Mouse (Mus musculus): ENCODE measurements around the gene Gm49337. TPM values are rescaled to one million over a fixed set of nuclear protein-coding genes. Genes with fewer than 3 reads are reported as not detected.
"Not testable (repeated sequence)": the region's sequence is repeated elsewhere in the genome, so short reads cannot be mapped to it uniquely, and the experiment has no call there.

Gene Gm49337
- polyA plus RNA-seq, 1 experiment from 2014 or later, result not detected

DNA sequence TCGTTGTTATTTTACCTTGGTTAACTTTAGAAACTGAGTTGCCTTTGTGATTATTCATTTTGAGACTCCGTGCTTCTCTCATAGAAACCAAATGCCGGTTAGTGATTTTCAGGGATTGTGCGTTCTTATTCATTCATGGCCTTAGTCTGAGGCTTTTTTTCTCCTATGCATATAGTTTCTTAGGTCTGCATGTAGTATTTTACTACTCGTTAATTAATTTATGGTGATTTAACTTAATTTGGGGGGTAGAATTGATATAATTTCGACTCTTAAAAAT is 49.6 kb downstream of the Gm49337 start:
- Histone ChIP-seq H3K4me1 (ENCODE audit: control insufficient read depth, insufficient read depth, low read length) (peaks cover 17% of the 10 kb centered on the region), H3K9ac (replicated peaks; ENCODE audit: low read length) (peak overlapping the region; percentile 93), H3K9me3 (ENCODE audit: control insufficient read depth, low read length) (no peaks in the 10 kb centered on the region), H3K27ac (replicated peaks; ENCODE audit: low read depth, low read length) (peak overlapping the region; percentile 100), H3K4me2 (ENCODE audit: low read length) (peak overlapping the region; percentile 59), H3K4me3 (replicated peaks; ENCODE audit: low read depth, low read length) (peak overlapping the region; percentile 52), H3K27me3 (ENCODE audit: control insufficient read depth, insufficient read depth, low read length) (no peaks in the 10 kb centered on the region), H3K36me3 (ENCODE audit: control insufficient read depth, insufficient read depth, low read length) (no peaks in the 10 kb centered on the region)
- peak; percentile 59 for DNase-seq
- no peak for ATAC-seq (ENCODE audit: low FRiP score, low TSS enrichment)
- WGBS, result 2% methylated on average over 6 of the region's 6 CpGs

DNA sequence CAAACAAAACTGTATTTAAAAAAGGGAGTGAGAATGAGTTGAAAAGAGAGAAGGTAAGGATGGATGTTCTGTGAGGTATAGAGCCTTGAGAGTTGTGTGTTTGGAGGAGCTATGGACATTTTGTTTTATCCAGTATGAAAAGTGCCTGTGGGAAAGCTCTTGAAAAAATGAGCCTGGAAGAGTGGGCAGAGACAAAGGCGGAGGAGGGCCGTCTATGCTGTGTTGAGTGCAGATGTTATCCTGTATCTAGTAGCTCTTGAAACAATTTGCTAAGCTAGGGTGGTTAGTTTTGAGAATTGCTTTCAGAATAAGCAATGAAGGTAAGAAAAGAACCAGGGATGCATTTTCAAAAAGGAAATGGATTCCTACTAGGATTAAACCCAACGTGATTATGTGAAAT is 70.2 kb downstream of the Gm49337 start:
- DNase-seq (no peak), ATAC-seq (ENCODE audit: low FRiP score, low TSS enrichment) (no peak)
- no peak overlapping the region for H3K4me3 ChIP-seq (replicated peaks; ENCODE audit: low read depth, low read length)
- no peak overlapping the region for H3K4me2 ChIP-seq (ENCODE audit: low read length)
- H3K27me3 ChIP-seq (ENCODE audit: control insufficient read depth, insufficient read depth, low read length), result no peaks in the 10 kb centered on the region
- H3K4me1 ChIP-seq (ENCODE audit: control insufficient read depth, insufficient read depth, low read length), result no peaks in the 10 kb centered on the region
- 83% methylated on average over 3 of the region's 3 CpGs for WGBS
- H3K9me3 ChIP-seq (ENCODE audit: control insufficient read depth, low read length), result no peaks in the 10 kb centered on the region
- H3K27ac ChIP-seq (replicated peaks; ENCODE audit: low read depth, low read length), result no peak overlapping the region
- 0 out of 2 replicates have a peak, but pooled peaks cover 4% of the 10 kb centered on the region for H3K36me3 ChIP-seq (ENCODE audit: control insufficient read depth, insufficient read depth, low read length)
- no peak overlapping the region for H3K9ac ChIP-seq (replicated peaks; ENCODE audit: low read length)

DNA sequence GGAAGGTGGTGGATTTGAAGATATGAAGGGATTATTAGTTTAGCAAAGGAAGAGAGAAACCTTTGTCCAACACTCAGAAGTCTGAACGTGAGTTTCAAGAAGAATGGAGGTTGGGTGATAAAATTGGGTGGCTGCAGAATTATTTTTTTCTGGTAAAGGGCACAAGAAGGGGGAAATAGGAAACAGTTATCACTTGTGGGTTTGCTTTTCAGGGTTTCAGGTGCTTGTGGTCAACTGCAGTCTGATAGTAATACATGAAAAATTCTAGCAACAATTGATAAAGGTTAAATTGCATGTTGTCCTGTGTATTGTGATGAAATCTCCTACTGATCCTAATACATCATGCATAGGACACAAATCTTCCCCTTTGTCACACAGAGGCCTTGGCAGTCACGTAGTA is 71.1 kb downstream of the Gm49337 start:
- no peak overlapping the region for H3K27ac ChIP-seq (replicated peaks; ENCODE audit: low read depth, low read length)
- 89% methylated on average over 2 of the region's 2 CpGs for WGBS
- DNase-seq (no peak), ATAC-seq (ENCODE audit: low FRiP score, low TSS enrichment) (no peak)
- H3K4me2 ChIP-seq (ENCODE audit: low read length), result no peak overlapping the region
- no peaks in the 10 kb centered on the region for H3K27me3 ChIP-seq (ENCODE audit: control insufficient read depth, insufficient read depth, low read length)
- H3K36me3 ChIP-seq (ENCODE audit: control insufficient read depth, insufficient read depth, low read length), result 0 out of 2 replicates have a peak, but pooled peaks cover 2% of the 10 kb centered on the region
- no peak overlapping the region for H3K4me3 ChIP-seq (replicated peaks; ENCODE audit: low read depth, low read length)
- no peaks in the 10 kb centered on the region for H3K4me1 ChIP-seq (ENCODE audit: control insufficient read depth, insufficient read depth, low read length)
- H3K9me3 ChIP-seq (ENCODE audit: control insufficient read depth, low read length), result no peaks in the 10 kb centered on the region
- no peak overlapping the region for H3K9ac ChIP-seq (replicated peaks; ENCODE audit: low read length)

DNA sequence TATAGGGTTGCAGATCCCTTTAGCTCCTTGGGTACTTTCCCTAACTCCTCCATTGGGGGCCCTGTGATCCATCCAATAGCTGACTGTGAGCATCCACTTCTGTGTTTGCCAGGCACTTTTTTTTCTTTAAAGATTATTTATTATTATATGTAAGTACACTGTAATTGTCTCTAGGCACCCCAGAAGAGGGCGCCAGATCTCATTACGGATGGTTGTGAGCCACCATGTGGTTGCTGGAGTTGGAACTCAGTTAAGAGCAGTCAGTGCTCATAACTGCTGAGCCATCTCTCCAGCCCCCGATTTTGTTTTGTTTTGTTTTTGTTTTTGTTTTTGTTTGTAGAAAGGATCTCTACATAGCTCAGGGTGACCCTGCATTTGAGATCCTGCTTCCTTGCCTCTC is 72.7 kb downstream of the Gm49337 start:
- H3K9ac ChIP-seq (replicated peaks; ENCODE audit: low read length); H3K4me2 ChIP-seq (ENCODE audit: low read length); H3K4me1 ChIP-seq (ENCODE audit: control insufficient read depth, insufficient read depth, low read length); H3K4me3 ChIP-seq (replicated peaks; ENCODE audit: low read depth, low read length); H3K27me3 ChIP-seq (ENCODE audit: control insufficient read depth, insufficient read depth, low read length); H3K36me3 ChIP-seq (ENCODE audit: control insufficient read depth, insufficient read depth, low read length); ATAC-seq (ENCODE audit: low FRiP score, low TSS enrichment); H3K27ac ChIP-seq (replicated peaks; ENCODE audit: low read depth, low read length); H3K9me3 ChIP-seq (ENCODE audit: control insufficient read depth, low read length): not testable (repeated sequence)
- peak; percentile 33 for DNase-seq
- 46% methylated on average over 3 of the region's 3 CpGs for WGBS

DNA sequence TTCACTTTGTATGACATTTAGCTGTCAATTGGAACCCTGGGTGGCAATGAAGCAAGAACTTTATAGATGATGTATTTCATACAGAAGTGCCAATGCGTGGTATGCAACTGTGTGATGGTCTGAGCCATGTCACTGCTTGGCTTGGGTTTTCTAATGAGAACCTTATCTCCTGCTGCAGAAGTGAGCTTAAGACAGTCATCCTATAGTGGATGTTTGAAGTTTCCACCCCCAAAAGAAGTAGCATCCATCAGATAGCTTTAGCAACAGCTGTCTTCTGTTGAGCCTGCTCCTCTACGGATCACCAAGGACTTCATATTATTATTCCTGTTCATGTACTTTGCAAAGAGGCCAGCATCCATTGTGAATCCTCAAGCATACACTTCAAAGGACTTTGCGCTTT is 76.8 kb downstream of the Gm49337 start:
- ATAC-seq (ENCODE audit: low FRiP score, low TSS enrichment) (no peak), DNase-seq (no peak)
- no peak overlapping the region for H3K4me2 ChIP-seq (ENCODE audit: low read length)
- no peaks in the 10 kb centered on the region for H3K9me3 ChIP-seq (ENCODE audit: control insufficient read depth, low read length)
- no peaks in the 10 kb centered on the region for H3K36me3 ChIP-seq (ENCODE audit: control insufficient read depth, insufficient read depth, low read length)
- no peaks in the 10 kb centered on the region for H3K27me3 ChIP-seq (ENCODE audit: control insufficient read depth, insufficient read depth, low read length)
- H3K27ac ChIP-seq (replicated peaks; ENCODE audit: low read depth, low read length), result no peak overlapping the region
- no peak overlapping the region for H3K4me3 ChIP-seq (replicated peaks; ENCODE audit: low read depth, low read length)
- WGBS, result 93% methylated on average over 3 of the region's 3 CpGs
- no peak overlapping the region for H3K9ac ChIP-seq (replicated peaks; ENCODE audit: low read length)
- no peaks in the 10 kb centered on the region for H3K4me1 ChIP-seq (ENCODE audit: control insufficient read depth, insufficient read depth, low read length)

DNA sequence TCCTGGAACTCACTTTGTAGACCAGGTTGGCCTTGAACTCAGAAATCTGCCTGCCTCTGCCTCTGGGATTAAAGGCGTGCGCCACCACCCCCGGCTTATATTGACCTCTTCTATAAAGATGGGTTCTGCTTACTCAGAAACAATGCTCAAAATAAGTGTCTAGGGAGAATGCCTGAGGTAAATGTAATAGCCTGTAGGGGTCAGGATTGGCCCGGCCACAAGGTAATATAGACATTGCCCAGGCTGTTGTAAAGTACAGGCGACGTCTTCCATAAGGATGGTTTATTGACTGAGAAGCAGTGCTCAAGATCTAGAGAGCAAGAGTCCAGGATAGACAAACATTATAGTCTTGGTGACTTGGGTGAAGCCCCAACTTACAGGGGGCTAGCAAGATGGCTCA is 95.0 kb downstream of the Gm49337 start:
- Histone ChIP-seq H3K27ac (replicated peaks; ENCODE audit: low read depth, low read length) (no peak overlapping the region), H3K4me3 (replicated peaks; ENCODE audit: low read depth, low read length) (no peak overlapping the region), H3K9ac (replicated peaks; ENCODE audit: low read length) (no peak overlapping the region), H3K4me1 (ENCODE audit: control insufficient read depth, insufficient read depth, low read length) (no peaks in the 10 kb centered on the region), H3K4me2 (ENCODE audit: low read length) (no peak overlapping the region), H3K9me3 (ENCODE audit: control insufficient read depth, low read length) (no peaks in the 10 kb centered on the region), H3K36me3 (ENCODE audit: control insufficient read depth, insufficient read depth, low read length) (peaks cover 79% of the 10 kb centered on the region), H3K27me3 (ENCODE audit: control insufficient read depth, insufficient read depth, low read length) (no peaks in the 10 kb centered on the region)
- WGBS, result 96% methylated on average over 6 of the region's 6 CpGs
- DNase-seq, result no peak
- ATAC-seq (ENCODE audit: low FRiP score, low TSS enrichment), result no peak

DNA sequence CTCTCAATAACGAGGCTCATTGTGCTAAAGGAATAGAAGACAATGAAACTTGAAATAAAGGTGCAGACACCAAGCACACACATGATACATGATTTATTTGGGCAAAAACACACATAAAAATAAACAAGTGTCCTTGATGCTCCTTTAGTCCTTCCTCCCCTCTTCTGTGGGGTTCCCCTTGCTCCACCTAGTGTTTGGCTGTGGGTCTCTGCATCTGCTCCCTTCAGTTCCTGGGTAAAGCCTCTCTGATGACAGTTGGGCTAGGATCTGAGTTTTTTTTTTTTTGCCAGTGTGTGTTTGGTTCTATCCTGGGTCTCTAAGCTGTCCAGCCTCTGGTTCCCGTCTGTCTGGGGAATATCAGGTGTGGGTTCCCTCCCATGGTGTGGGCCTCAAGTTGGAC is 109.0 kb downstream of the Gm49337 start:
- 85% methylated on average over 2 of the region's 2 CpGs for WGBS
- Histone ChIP-seq H3K27me3 (ENCODE audit: control insufficient read depth, insufficient read depth, low read length) (no peaks in the 10 kb centered on the region), H3K9me3 (ENCODE audit: control insufficient read depth, low read length) (no peaks in the 10 kb centered on the region), H3K36me3 (ENCODE audit: control insufficient read depth, insufficient read depth, low read length) (peaks cover 51% of the 10 kb centered on the region), H3K4me3 (replicated peaks; ENCODE audit: low read depth, low read length) (no peak overlapping the region), H3K27ac (replicated peaks; ENCODE audit: low read depth, low read length) (no peak overlapping the region), H3K4me2 (ENCODE audit: low read length) (no peak overlapping the region), H3K9ac (replicated peaks; ENCODE audit: low read length) (no peak overlapping the region), H3K4me1 (ENCODE audit: control insufficient read depth, insufficient read depth, low read length) (no peaks in the 10 kb centered on the region)
- DNase-seq, result no peak
- no peak for ATAC-seq (ENCODE audit: low FRiP score, low TSS enrichment)

DNA sequence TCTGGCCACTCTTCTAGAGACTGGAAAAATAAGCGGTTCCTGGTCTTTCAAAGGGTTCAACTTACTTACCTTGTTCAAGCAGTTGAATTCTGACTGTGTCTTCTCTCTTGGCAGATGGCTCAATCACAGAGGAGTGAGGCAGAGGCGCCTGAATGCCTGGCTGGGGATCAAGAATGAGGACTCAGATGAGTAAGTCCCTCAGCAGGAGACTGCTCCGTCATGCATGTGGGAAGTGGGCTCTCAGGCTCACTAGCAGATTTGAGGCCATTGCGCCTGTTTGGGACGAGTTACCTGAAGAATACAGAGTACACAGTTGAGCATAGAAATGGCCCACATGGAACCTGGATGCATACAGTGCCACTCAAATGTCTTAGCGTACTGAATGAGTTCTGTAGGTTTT is 118.4 kb downstream of the Gm49337 start:
- peaks cover 91% of the 10 kb centered on the region for H3K36me3 ChIP-seq (ENCODE audit: control insufficient read depth, insufficient read depth, low read length)
- H3K27me3 ChIP-seq (ENCODE audit: control insufficient read depth, insufficient read depth, low read length), result no peaks in the 10 kb centered on the region
- ATAC-seq (ENCODE audit: low FRiP score, low TSS enrichment) (no peak), DNase-seq (no peak)
- H3K9me3 ChIP-seq (ENCODE audit: control insufficient read depth, low read length), result no peaks in the 10 kb centered on the region
- no peak overlapping the region for H3K4me2 ChIP-seq (ENCODE audit: low read length)
- WGBS, result 85% methylated on average over 6 of the region's 6 CpGs
- no peaks in the 10 kb centered on the region for H3K4me1 ChIP-seq (ENCODE audit: control insufficient read depth, insufficient read depth, low read length)
- no peak overlapping the region for H3K27ac ChIP-seq (replicated peaks; ENCODE audit: low read depth, low read length)
- H3K9ac ChIP-seq (replicated peaks; ENCODE audit: low read length), result no peak overlapping the region
- H3K4me3 ChIP-seq (replicated peaks; ENCODE audit: low read depth, low read length), result no peak overlapping the region

DNA sequence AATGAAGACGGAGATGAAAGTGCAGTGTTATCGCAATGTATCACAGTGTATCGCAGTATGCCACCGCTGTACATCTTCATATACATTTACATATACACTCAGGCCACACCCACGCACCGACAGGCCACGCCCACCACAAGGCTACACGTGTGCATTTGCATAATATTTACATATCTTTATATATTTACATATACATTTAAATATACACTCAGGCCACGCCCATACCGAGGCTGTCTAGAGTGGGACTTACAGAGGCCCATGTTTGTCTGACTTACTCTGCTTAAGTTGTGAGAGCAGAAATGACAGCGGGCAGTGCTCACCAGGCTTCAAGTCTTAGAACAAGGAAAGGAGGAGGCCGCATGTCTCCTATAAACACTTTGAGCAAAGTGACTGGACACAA is 120.1 kb downstream of the Gm49337 start:
- Histone ChIP-seq H3K27me3 (ENCODE audit: control insufficient read depth, insufficient read depth, low read length) (no peaks in the 10 kb centered on the region), H3K9me3 (ENCODE audit: control insufficient read depth, low read length) (no peaks in the 10 kb centered on the region), H3K4me1 (ENCODE audit: control insufficient read depth, insufficient read depth, low read length) (no peaks in the 10 kb centered on the region), H3K36me3 (ENCODE audit: control insufficient read depth, insufficient read depth, low read length) (peaks cover 84% of the 10 kb centered on the region), H3K27ac (replicated peaks; ENCODE audit: low read depth, low read length) (no peak overlapping the region), H3K4me2 (ENCODE audit: low read length) (no peak overlapping the region), H3K4me3 (replicated peaks; ENCODE audit: low read depth, low read length) (no peak overlapping the region), H3K9ac (replicated peaks; ENCODE audit: low read length) (no peak overlapping the region)
- ATAC-seq (ENCODE audit: low FRiP score, low TSS enrichment) (no peak), DNase-seq (no peak)
- 89% methylated on average over 12 of the region's 12 CpGs for WGBS

Data from midbrain, embryonic 14.5 days (tissue).